Mouse (Mus musculus) hindlimb bud, embryonic 11.5 days (tissue): ENCODE results near the gene Ufd1.

Experiments used
- DNase-seq: peaks from one replicate; pipeline ENCODE4 v3.0.0-alpha.2; 2012; ENCODE audit warnings: low read depth, low spot score; ENCODE audit errors: extremely low spot score

Gene Ufd1

GRCm38 (mm10) chr16:18884044-18884443 lies 72.5 kb downstream of the Ufd1 start:
- no peak for DNase-seq
